Mouse (Mus musculus): ENCODE measurements around the gene Crip1.

Gene Crip1

DNA sequence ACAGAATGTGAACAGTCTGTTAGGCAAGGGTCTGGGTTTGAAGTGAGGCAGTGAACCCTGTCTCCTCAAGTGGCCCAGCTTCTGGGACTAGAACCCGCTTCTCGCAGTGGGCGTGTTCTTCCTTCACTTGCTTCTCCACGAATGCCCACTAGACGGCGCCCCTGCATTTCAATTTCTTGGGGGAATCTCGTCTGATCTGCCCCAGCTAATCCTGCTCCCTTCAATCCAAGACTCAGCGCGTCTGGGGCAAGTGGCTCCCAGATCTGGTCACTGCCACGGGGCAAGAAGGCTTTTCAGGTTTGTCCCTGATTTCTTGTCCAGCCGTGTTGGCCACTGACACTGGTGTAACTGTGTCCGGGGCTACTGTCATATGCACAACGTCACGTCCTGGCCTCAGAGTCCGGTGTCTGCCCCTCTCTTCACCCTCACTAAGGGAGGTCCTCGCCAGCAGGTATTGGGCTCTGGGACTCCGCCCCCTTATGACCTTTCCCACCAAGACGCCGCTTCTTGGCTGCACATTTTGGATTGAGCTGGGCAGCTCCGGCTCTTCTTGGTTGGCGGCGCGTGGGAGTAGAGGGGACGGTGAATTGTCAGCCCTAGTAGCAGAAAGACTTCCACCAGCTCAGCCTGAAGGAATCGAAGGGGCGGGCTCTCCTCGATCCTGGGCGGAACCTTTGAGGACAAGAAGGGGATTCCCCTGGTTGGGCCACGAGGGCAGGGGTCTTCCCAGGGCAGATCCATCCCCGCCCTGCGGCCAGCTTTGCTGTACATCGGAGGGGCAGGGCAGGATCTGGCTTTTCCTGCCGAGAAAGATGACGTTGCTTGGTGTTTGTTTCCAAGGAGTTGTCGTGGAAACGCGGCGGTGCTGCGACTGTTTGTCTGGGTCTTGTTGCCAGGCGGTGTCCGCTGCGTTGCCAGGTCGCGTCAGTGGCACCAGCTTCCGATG lies at the start of gene Crip1:
Gene Crip1 (plus strand): TSS at position 205 of the 946 bp plus-strand sequence.
- ATAC-seq (ENCODE audit: low TSS enrichment): peak; percentile 15; the same call in 1 of the 2 replicates

DNA sequence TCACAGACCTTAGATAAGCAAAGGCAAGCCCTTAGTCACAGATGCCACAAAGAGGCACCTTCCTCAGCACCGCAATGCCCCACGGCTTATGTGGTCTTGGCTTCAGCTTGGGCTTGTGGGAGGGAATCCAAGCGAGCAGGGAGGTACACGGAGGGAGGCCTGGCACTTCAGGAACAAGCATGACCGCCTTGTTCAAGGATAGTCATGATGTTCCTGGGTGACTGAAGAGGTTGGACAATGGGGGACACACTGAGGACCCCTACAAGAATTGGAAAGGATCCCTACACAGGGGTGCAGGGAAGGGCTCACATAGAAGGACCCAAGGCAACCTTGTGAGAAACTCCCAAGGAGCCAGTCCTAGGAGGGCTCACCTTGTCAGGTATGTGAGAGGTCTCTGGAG lies 49.1 kb upstream of the Crip1 start:
- no peak for ATAC-seq (ENCODE audit: low TSS enrichment)

DNA sequence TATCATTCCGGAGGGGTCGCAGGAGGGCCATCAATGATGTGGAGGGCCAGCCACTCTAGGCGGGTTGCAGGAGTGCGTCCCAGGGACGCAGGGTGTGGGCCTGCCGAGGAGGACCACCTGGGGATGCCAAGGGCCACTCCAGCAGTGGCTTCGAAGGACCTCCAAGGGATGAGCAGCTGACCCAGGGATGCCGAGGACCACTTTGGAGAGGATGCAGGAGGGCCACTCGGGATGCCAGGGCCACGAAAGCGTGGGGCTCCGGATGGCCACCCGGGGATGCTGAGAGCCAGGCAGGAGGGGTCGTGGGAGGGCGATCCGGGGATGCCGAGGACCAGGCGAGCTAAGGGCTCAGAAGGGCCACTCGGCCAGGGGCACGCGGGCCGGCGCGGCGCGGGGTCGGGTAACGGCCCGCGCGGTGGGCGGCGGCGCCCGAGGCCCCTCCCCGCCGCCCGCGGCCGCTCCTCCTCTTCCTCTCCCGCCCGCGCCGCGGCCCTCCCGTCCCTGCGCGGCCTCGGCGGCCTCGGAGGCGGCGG lies 48.3 kb upstream of the Crip1 start, which contains the start of gene Mta1:
Gene Mta1 (plus strand): TSS at position 530 of the 533 bp plus-strand sequence.
- peak; percentile 51; the same call in 1 of the 2 replicates for ATAC-seq (ENCODE audit: low TSS enrichment)

DNA sequence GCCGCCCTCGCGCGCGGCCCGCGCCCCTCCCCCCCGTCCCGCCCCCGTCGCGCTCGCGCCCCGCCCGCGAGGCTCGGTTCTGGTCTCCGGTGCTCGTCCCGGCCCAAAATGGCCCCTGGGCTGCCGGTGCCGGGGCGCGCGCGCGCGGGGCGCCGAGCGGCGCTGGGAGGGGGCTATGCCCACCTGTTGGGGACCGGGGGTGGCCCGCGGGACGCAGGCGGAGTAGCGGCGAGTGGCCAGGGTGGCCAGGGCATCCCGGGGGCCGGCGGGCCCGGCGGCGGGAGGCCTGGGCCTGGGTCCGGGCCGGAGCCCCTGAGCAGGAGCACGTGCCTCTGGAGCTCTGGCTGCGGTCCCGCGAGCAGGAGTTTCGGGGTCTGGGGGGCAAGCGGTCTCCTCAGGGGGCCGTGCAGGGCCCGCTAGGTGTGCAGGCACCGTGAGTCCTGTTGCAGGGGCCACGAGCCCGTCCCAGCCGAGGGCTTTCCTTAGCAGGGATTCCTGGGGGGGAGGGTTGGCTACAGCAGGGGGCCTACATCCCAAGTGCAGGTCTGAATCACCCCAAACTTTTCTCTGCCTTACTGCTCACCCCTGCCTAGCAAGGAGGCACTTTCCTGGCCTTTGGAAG lies 47.5 kb upstream of the Crip1 start:
- ATAC-seq (ENCODE audit: low TSS enrichment): no peak

DNA sequence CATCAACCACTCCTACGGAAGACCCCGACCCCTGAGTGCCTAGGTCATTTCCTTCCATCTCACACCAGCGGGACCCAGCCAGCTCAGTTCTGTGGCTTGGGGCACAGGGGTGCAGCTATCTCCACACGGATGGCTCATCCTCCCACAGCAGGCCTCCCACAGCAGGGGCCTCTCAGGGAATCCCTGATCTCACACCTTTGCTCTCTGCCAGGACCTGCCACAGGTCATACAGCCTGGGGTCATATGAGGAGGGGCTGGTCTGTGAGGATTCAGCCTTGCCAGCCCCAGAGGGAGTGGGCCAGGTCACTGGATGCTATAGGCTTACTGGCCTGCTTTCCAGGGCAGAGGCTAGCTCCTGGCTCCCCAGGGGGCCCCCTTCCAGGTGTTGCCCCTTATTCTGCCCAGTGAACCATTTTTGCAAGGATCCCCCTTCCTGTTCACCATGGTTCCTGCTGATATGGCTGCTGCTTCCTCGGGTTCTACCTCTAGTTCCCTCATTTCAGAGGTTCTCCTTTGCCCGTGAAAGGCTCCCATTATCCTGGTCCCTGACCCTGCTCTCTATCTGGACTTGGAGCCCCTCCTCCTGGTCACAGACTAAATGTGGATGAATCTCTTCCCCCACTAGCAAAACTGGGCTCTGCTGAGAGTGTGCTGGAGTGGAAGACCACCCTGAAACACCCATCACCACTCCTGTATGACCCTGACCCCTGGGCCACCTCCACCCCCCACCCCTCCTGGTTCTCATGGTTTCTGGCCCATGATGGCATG lies 46.5 kb upstream of the Crip1 start:
- no peak for ATAC-seq (ENCODE audit: low TSS enrichment)

DNA sequence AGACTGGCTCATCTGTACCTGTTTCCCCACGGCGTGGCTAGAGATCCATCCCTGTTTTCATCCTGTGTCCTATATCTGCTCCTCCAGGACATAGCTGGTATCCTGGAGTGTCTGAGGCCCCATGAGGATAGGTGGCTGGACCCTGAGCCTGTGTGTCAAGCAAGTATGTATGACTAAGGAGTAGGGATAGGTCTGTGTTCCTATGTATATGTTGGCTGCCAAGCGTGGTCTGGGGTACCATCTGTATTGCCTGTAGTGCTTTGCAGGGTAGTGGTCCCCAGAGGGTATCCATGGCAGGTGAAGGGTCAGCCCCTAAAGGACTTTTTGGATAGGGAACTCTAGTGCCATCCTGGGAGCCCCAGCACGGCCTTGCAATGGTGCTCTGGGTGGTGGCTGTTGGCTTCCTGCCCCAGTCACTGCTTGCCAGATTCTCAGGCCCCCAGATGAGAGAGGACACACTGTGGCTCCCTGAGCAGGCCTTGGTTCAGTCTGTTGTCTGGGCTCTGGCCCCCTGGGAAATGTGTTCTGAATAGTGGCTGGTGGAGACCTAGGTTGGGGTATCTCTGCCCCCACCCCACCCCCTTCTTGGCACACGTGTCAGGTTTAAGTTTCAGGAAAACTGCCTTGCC lies 45.6 kb upstream of the Crip1 start:
- no peak for ATAC-seq (ENCODE audit: low TSS enrichment)

DNA sequence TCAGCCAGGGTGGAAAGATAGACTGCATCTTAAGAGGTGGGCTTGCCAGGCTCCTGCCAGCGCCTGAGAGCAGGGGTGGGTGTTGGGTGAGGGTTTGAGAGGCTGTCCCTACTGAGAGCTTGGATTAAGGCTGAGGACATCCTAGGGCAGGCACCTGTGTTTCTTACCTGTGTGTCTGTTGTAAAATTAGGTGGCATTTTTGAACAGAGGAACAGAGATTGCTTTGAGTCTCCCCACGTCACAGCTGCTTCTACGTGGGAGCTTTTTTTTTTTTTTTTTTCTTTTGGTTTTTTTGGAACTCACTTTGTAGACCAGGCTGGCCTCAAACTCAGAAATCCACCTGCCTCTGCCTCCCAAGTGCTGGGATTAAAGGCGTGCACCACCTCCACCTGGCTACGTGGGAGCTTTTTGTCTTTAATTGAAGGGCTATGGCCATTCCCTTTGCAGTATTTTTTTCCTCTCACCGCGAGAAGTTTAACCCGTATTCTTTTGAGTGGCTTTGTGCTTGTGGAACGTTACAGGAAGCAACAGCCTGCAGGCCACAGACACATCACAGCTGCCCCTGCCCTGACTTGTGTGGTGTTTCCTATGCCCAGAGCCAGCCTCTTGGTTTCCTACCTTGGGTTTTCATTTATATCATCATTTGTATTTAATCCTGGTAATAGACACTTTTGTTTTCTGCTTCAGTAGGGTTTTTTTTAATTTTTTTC lies 44.7 kb upstream of the Crip1 start:
- ATAC-seq (ENCODE audit: low TSS enrichment): no peak

DNA sequence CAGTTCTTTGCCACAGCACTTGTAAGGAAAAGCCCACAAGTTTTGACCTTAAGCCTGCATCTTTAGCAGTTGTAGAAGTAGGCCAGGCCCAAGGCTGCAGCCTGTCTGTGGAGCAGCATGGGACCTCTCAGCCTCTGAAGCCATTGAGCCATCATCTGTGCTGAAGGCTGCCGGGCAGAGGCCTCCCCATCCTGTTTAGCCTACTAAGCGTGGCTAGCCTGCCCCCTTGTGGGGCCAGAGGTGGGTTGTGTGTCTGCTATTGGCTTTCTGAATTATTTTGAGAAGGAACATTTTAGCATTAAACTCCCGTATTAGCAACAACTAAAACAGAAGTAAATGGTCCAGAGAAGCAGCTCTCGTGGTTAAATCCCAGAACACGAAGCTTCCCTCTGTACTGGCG lies 43.7 kb upstream of the Crip1 start:
- ATAC-seq (ENCODE audit: low TSS enrichment): peak; percentile 55; the same call in 1 of the 2 replicates

DNA sequence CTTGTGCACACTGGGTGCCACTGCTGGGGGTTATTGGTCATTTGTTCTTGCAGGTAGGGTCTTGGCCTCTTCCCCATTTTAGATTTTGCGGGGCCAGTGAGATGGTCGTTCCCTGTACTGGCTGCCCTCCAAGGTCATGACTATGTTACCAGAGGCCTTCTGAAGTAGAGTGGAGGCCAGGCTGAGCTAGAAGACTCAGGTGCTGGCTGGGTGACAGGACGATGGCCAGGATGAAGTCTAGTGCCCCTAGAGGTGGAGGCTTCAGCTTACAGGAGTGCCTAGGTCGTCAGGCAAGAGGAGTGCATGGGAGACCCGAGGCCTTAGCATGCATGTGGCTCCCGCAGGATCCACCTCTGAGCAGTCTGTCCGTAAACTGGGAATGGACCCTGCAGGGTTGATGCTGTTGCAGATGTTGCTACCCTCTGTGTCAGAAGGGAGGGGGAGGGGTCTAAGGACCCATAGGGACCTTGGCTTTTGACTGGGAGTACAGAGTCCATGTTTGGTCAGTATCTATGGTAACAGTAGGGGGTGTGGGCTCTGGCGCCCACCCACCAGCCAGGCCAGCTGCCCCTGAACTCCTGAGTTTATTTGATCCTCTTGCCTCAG lies 42.2 kb upstream of the Crip1 start:
- ATAC-seq (ENCODE audit: low TSS enrichment): no peak

DNA sequence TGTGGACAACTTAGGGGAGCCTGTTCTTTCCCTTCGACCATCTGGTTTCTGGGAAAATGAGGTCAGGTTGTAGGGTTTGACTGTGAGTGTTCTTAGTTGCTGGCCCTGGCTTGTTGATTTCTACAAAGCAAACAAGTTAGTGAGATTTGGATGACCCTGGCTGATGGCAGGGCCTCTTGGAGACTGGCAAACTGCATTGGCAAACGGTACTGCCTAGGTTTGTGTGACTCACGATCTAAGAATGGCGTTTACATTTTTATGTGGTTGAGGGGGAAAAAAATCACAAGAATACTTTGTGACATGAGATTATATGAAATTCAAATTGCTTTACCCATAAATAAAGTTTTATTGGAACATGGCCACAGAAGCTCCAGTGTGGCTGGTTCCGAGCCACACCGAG lies 39.7 kb upstream of the Crip1 start:
- ATAC-seq (ENCODE audit: low TSS enrichment): peak; percentile 33

DNA sequence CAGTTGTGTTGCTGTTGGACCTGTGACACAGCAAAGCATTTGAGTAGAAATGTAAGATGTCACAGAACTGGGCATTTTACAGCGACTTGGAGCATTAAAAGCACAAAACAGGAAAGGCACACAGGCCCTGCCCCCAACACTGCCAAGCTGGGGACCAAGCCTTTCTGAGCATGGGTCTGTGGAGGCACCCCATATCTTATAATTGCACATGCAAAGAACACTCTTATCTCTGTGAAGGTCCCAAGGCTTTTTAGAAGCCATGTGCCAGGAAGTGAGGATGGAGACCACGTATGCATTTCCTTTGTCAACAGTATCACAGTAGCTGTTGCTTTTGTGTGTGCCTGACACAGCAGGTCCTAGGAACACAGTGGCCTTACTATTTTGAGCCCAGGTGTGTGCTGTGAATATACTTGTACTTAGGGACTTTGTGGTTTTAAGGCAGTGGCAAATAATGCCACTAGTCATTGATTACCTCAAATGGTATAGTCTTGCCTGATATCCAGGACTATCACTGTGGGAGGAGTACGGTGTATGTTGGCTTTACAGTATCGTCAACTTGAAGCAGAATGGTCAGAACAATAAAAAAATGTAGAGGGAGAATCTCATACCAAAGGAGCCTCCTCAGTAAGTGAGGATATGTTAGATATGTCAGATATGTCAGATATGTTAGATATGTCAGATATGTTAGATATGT lies 38.5 kb upstream of the Crip1 start:
- no peak for ATAC-seq (ENCODE audit: low TSS enrichment)

DNA sequence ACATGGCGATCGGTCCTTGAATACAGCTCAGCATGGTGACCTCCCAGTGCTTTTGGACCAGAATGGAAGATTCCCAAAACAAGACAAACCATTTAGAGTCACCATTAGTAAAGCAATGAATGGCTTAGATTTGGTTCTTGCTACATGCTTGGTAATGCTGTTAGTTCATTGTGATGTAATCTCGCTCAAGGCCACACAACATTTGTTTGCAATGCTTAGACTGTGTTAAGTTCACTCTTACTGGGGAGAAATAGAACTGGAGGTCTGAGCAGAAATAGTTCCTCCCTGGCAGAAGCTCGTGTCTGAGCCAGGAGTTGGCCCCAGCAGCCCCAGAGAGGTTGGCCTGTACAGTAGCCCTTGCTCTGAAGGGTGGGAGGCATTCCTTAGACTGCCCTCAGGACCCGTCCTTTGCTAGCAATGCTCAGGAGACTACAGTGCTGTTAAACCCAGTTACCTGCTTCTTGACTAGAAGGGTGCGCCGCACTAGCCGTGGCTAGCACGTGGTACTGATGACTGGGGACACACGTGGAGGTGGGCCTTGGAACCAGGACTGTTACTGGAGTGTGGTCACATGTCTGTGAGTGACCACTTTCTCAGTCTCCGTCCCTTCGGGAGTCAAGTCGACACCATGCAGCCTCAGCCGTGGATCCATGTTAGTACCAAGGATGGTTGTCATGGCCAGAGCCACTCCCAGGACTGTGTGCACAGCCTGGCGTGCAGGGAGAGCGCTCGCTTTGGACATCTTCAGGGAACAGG lies 37.4 kb upstream of the Crip1 start:
- no peak for ATAC-seq (ENCODE audit: low TSS enrichment)

DNA sequence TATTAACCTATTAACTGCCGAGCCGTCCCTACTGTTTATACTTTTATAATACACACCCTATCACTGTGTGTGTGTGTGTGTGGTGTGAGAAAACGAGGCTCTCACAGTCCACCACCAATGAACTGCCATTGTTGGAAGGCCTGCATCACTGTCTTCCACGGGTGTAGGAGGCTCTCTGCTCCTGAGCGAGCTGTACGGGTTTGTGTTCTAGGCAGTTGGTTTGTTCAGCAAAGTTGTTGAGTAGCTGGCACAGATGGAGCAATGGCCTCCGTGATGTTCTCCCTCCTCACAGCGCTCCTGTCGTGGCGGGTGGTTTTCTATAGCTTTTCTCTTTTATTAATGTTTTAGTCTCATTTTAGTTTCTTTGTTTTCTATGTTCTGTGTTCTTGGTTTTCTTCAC lies 36.3 kb upstream of the Crip1 start:
- ATAC-seq (ENCODE audit: low TSS enrichment): peak; percentile 51; the same call in 1 of the 2 replicates

DNA sequence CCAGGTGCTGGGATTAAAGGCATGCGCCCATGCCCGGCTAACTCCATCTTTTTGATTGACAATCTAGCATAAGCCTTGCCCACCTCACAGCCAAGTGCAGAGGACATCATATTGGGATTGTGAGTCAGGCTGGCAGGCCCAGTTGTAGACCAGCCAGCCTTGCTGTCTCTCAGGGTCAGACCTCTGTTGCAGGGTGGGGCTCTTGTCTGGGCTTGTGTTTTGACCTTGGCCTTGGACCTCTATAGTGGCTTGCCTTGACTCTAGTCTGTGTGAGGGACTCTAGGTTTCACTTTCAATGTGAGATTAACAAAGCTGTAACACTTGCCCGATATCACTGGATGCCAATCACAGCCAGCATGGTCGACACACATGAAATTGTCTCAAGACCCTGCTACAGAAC lies 32.0 kb upstream of the Crip1 start:
- ATAC-seq (ENCODE audit: low TSS enrichment): no peak

DNA sequence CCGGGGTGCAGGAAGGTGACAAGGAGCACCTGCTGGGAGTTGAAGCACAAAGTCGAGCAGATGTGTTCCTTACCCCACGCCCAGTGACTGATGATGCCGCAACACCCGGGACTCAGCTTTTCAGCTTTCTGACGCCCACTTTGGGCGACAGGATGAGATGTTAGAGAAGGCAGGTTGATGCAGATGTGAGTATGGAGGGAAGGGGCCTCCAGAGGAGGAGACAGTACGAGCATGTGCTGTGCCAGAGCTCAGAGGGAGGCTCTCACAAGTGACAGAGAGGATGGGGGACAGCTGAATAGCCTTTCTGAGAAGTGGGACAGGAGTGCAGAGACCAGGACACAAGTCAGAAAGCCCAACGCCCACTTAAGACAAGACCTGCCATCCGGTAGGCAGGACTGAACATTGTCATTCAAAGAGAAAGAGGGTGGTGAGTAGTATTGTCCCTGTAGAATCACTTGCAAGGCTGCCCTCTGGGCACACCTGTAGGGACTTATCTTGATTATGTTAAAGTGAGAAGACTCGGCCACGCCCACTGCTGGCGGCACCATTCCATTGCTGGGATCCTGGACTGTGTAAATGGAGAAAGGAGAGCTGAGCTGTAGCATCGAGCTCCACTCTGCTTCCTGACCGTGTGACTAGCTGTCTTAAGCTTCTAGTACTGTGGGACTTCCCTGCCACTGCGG lies 31.1 kb upstream of the Crip1 start:
- no peak for ATAC-seq (ENCODE audit: low TSS enrichment)

DNA sequence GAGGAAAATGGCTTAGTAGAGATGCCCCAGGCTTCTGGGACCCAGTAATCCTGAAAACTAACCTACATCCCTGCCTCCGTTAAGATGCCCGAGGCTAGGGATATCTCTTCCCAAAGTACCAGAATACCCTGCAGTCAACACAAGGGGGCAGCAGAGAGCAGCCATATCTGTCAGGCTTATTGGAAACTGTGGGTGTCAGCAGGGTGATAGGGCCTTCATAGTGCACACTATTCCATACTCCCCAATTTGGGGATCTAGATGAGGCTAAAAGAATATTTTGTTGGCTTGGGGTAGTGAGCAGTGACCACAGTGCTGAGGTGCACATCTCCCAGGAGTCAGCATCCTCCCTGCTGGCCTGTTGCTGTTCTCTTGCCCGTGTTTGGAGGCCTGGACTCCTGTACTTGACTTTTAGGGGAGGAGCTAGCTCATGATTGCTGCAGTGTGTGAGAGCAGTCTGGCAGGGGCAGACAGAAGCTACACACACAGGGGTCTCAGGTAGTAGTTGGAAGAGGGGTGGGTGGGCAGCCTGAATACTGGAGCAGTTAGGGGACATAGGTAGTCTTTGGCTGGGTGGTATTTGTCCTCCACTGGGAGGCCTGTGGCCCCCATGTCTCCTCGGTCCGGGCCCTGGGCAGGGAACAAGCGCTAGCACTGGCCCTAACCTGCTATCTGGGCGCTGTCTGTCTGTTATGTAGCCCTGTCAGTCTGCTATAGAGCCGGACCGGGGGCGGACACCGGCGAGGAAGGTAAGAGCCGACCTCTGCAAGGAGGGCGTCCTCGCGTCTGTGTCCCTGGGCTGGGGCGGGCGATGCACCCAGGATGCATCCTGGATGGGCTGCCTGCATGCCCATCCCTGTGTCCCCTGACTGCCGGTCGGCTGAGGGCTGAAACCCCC lies 26.4 kb upstream of the Crip1 start:
- peak; percentile 81 for ATAC-seq (ENCODE audit: low TSS enrichment)

DNA sequence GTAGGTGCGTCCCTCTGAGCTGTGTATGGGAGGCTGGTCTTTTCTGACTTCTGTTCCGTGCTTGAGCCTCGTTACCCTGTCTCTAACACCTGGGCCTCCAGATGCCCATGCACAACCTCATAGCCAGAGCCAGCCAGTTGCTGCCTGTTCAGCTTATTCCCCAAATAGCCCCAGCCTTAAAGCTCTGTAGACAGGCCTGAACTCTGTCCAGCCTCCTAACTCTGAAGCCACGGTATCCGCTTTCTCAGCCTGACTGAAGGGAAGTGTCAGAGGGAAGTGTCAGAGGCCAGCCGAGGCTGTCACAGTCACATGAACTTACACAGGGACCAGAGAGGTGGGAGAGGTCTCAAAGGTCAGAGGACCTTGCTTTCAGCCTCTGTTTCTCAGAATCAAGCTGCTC lies 21.4 kb upstream of the Crip1 start:
- ATAC-seq (ENCODE audit: low TSS enrichment): no peak
